Mouse (Mus musculus) spleen, adult 12 weeks (tissue): ENCODE data around the gene Nufip2.
"Not testable (repeated sequence)": the region's sequence is repeated elsewhere in the genome, so short reads cannot be mapped to it uniquely, and the experiment has no call there.

Source experiments
- DNase-seq: peaks from one replicate; pipeline ENCODE4 v3.0.0; 2022; ENCODE audit warnings: low spot score

The Nufip2 gene

GRCm38 (mm10) chr11:77685383-77686265 lies at the start of gene Nufip2:
Nufip2 (plus strand) TSS chr11:77686155.
- DNase-seq, result peak; percentile 97

DNA sequence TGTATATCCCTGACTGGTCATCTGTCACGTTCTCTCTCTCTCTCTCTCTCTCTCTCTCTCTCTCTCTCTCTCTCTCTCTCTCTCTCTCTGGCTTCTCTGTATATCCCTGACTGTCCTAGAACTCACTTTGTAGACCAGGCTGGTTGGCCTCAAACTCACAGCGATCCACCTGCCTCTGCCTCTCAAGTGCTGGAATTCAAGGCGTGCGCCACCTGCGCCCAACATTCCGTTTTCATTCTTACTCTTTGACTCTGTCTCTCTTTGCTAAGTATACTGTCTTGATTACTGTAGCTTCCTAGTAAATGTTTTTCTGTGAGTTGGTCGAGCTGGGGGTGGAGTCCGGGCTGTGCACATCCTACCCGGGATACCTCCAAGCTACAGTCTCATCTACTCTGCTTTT lies 44.6 kb upstream of the Nufip2 start:
- no peak for DNase-seq

DNA sequence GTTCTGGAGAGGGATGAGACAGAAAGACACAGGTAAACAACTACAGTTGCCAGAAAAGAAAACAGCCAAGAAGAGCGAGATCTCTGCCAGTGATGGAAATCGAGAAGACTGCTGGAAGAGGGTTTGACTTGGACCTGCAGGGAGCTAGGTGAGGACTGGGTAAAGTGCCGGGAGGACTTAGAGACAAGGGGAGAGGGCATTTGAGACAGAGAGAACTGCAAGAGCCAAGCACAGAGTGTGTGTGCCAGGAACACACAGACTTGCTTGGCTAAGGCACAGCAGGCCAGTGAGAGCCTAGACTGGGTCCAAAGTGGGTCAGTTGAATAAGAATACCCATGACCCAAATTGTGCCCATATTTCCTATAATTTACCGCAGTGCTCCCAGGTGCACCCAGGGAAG lies 40.5 kb upstream of the Nufip2 start:
- DNase-seq, result no peak

DNA sequence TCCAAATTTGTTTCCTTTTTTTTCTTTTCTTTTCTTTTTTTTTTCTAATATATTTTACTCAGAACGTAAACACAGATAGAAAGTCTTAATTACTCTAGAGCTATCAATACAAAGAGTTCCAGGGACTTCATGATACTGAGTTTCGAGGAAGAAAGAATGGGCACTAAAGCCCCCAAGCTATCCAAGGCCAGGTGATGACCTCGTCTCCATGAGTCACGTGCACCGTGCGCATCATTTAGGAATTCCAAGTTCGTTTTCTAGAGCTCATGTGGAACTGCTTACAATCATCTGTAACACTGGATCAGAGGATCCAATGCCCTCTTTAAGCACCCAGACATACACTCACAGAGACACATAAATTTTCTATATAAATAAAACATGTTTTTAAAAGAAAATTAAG lies 37.1 kb upstream of the Nufip2 start:
- no peak for DNase-seq

DNA sequence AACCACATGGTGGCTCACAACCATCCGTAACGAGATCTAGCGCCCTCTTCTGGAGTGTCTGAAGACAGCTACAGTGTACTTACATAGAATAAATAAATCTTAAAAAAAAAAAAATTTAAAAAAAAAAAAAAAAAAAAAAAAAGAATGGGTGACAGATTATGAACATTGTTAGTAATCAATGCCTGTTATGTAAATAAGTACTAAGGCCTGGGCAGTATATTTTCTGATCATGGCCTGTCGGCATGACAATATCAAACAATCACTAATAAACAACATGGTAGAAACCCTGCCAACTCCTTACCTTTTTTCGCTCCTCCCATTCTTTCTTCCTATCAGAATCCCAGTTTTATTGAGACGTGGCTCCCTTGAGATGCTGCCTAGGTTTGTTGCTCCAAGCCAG lies 33.5 kb upstream of the Nufip2 start:
- no peak for DNase-seq

DNA sequence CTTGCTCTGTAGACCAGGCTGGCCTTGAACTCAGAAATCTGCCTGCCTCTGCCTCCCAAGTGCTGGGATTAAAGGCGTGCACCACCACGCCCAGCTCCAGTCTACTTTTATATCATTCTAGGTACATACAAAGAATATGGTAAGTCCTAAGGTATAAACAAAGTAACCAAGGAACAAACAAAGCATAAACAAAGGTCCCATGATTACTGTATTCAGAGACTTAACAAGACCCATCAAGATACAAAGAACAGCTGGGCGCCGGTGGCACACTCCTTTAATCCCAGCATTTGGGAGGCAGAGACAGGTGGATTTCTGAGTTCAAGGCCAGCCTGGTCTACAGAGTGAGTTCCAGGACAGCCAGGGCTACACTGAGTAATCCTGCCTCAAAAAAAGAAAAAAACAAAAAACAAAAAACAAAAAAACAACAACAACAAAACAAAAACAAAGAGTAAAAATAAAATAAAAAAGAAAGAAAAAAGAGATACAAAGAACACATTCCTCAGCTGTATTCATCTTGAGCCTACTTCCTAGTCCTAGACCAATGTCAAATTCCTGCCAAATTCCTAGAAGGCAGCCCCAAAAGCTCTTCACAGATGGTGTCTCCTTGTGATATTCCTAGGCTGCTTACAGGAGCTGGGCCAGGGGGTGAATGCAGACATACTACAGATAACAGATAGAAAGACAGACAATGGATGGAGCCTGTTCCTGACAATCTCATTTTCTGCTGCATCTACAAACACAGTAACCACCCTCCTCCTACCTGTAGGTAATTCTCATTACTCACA lies 32.4 kb upstream of the Nufip2 start:
- not testable (repeated sequence) for DNase-seq

GRCm38 (mm10) chr11:77659986-77660385 lies 26.0 kb upstream of the Nufip2 start:
- DNase-seq, result no peak

GRCm38 (mm10) chr11:77663639-77664038 lies 22.3 kb upstream of the Nufip2 start:
- DNase-seq, result no peak

- DNase-seq, result no peak
Measured at GRCm38 (mm10) chr11:77664046-77664445, 21.9 kb upstream of the Nufip2 start.

- not testable (repeated sequence) for DNase-seq
Measured at GRCm38 (mm10) chr11:77665384-77665783, 20.6 kb upstream of the Nufip2 start.

GRCm38 (mm10) chr11:77666766-77667165 lies 19.2 kb upstream of the Nufip2 start:
- DNase-seq, result not testable (repeated sequence)

- no peak for DNase-seq
Measured at GRCm38 (mm10) chr11:77672746-77673145, 13.2 kb upstream of the Nufip2 start.

- DNase-seq, result no peak
Measured at GRCm38 (mm10) chr11:77673428-77673991, 12.4 kb upstream of the Nufip2 start.

DNA sequence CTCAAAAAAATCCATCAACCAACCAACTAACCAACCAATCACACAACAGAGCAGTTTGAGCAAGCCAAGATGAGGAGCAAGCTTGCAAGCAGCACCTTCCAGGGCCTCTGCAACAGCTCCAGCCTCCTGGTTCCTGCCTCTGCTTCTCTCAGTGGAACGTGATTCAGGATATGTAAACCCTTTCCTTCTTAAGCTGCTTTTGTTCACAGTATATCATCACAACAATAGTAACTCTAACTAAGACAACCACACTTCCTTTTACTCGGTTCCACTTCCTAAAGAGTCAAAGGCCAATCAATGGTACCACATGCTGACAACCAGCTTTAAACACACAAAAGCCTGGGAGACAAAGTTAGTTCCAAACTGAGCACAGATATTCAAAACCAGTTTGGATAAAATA lies 5.9 kb upstream of the Nufip2 start:
- DNase-seq, result no peak

GRCm38 (mm10) chr11:77684896-77685295 lies 1.1 kb upstream of the Nufip2 start:
- no peak for DNase-seq

- peak; percentile 43 for DNase-seq
Measured at GRCm38 (mm10) chr11:77686346-77686840, 438 bp downstream of the Nufip2 start.

DNA sequence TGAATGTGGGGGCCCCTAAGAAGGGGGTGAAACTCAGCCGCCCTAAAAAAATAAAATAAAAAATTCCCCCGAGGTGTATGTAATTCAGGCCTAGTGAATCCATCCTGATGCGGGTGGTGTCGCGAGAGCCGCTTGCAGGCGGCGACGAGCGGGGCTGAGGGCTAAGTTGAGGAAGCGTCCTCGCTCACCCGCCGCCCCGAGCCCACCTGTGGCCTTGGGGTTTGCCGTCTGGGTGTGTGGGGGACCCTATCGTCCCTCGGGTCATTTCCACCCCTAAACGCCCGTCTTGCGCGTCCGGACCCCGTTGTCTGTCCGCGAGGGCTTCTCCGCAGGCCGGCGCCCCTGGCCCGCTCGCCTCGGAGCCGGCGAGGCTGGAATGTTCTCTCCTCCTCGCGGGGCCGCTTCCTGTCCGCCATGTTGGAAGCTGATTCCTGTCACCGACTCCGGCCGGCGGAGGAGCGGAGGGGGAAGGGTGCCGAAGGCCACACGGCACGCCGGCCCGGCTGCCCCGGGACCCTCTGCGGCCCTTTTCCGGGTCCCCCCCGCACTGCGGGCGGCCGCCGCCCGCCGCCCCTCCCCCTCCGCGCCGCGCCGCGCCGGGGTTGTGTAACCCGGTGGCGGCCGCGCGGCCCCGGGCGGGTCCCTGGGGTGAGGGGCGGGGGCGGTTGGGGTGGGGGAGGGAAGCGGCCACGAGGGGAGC lies 1.0 kb downstream of the Nufip2 start:
- DNase-seq, result peak; percentile 61

GRCm38 (mm10) chr11:77687541-77688131 lies 1.7 kb downstream of the Nufip2 start:
- DNase-seq, result no peak

GRCm38 (mm10) chr11:77693026-77693425 lies 7.1 kb downstream of the Nufip2 start:
- DNase-seq, result no peak

GRCm38 (mm10) chr11:77697232-77697631 lies 11.3 kb downstream of the Nufip2 start:
- no peak for DNase-seq

- DNase-seq, result no peak
Measured at GRCm38 (mm10) chr11:77705920-77706319, 20.0 kb downstream of the Nufip2 start.

DNA sequence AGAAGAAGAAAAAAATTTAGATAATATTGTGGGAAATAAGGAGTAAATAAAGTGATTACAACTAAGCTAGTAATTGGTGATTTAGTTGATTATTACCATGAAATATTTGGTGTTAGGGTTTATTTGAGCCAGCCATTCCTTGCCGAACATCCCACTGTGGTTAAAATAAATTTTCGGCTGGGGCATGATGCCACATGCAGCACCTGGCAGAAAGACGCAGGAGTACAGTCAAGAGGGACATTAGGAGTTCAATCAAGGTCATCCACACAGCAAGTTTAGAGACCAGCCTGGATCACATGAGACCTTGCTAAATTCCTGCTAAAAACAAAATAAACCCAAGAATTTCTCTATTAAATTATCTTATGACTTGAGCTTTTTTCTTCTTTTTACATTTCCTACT lies 23.1 kb downstream of the Nufip2 start:
- no peak for DNase-seq
